Mouse (Mus musculus): Measurements from ENCODE around the gene Inpp5k. TPM values are rescaled to one million over a fixed set of nuclear protein-coding genes. Genes with fewer than 3 reads are reported as not detected.
A peak's percentile ranks its signal among the peaks of the same experiment; 100 is the strongest.

The Inpp5k gene
- polyA plus RNA-seq, 1 experiment from 2014 or later = 22.3 TPM

DNA sequence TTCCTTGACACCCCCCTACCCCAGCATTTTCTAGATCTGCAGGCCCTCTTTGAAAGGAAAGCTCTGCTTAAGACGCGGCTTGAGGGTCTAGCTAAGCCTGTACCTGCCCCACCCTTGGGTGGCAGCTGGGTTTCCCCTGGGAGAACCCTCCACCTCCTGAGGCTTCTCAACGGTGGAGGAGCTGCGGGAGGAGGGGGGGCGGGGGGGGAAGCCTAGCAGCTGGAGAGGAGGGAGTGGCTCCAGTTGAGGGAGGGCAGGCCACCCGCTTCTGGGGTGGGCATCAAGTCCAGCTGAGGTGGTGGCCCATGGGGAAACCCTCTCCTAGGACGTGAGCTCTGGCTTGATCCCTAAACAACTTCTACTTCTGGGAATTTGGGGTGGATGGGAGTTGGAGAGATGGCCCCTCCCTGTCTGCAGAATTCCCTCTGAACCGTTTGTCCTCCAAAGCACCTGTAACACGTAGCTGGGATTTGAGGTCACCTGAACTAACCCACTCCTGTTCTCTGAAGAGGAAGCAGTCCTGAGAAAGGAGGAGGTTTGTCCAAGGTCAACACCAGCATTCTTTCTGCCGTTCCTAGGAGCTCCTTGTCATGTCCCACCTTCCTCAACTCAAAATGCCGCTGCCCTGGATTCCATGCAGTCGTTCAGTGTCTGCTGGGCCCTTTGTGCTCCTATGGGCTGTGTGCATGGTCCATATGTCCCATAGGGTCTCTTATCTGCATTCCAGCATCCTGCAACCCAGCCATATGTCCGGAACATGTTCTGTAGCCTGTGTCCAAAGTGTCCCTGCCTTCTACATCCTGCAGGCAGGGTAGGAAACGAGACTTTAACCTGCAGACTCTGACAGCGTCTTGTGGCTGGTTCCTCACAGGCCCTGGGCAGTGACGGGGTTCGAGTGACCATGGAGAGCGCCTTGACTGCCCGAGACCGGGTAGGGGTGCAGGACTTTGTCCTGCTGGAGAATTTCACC lies 26.1 kb downstream of the Inpp5k start:
- Histone ChIP-seq H3K27me3 (peaks cover 12% of the 10 kb centered on the region; the same call in 1 of the 2 replicates), H3K36me3 (peaks cover 39% of the 10 kb centered on the region), H3K4me3 (peak overlapping the region; percentile 78), H3K9ac (peak overlapping the region; percentile 76), H3K9me3 (no peaks in the 10 kb centered on the region), H3K4me1 (peaks cover 56% of the 10 kb centered on the region), H3K4me2 (peak overlapping the region; percentile 76), H3K27ac (peak overlapping the region; percentile 89)
- WGBS = 62% methylated on average over 18 of the region's 20 CpGs
- no peak for ATAC-seq (ENCODE audit: insufficient number of reproducible peaks, low FRiP score, low TSS enrichment, low read depth)

DNA sequence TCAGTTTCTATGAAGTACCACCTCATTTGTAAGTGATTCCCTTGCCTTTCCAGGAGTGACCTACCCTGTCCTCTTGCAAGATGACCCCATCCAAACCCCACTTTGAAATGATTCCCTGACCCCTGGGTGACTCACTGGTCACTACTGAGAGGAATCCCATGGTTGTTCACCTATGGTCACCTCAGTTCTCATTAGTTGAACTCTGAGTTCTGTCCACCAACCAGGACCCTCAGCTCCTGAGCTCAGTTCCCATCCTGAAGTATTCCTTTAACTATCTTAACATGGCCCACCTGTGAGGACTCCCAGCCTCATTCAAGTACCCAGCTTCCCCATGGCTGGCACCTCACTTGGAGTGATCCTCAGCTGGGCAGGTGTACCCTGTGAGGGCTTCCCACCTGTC lies 27.1 kb downstream of the Inpp5k start:
- Histone ChIP-seq H3K4me1 (peaks cover 47% of the 10 kb centered on the region), H3K9ac (no peak overlapping the region), H3K9me3 (no peaks in the 10 kb centered on the region), H3K4me3 (no peak overlapping the region), H3K36me3 (peaks cover 48% of the 10 kb centered on the region), H3K4me2 (no peak overlapping the region), H3K27me3 (0 out of 2 replicates have a peak, but pooled peaks cover 5% of the 10 kb centered on the region), H3K27ac (no peak overlapping the region)
- ATAC-seq (ENCODE audit: insufficient number of reproducible peaks, low FRiP score, low TSS enrichment, low read depth) = no peak

DNA sequence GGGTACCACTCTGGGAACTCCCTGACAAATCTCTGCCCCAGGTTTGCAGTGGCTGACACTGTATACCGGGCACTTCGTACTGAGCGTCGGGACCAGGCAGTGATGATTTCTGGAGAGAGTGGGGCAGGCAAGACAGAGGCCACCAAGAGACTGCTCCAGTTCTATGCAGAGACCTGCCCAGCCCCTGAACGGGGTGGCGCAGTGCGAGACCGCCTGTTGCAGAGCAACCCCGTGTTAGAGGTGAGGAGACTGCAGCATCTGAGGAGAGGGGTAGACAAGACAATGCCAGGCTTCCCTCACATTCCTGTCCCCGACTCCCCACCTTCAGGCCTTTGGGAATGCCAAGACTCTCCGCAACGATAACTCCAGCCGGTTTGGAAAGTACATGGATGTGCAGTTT lies 27.5 kb downstream of the Inpp5k start:
- Histone ChIP-seq H3K9me3 (no peaks in the 10 kb centered on the region), H3K27ac (no peak overlapping the region), H3K4me1 (peaks cover 43% of the 10 kb centered on the region), H3K4me3 (no peak overlapping the region), H3K9ac (no peak overlapping the region), H3K36me3 (peaks cover 53% of the 10 kb centered on the region), H3K27me3 (0 out of 2 replicates have a peak, but pooled peaks cover 2% of the 10 kb centered on the region), H3K4me2 (no peak overlapping the region)
- no peak for ATAC-seq (ENCODE audit: insufficient number of reproducible peaks, low FRiP score, low TSS enrichment, low read depth)
- 87% methylated on average over 13 of the region's 13 CpGs for WGBS

DNA sequence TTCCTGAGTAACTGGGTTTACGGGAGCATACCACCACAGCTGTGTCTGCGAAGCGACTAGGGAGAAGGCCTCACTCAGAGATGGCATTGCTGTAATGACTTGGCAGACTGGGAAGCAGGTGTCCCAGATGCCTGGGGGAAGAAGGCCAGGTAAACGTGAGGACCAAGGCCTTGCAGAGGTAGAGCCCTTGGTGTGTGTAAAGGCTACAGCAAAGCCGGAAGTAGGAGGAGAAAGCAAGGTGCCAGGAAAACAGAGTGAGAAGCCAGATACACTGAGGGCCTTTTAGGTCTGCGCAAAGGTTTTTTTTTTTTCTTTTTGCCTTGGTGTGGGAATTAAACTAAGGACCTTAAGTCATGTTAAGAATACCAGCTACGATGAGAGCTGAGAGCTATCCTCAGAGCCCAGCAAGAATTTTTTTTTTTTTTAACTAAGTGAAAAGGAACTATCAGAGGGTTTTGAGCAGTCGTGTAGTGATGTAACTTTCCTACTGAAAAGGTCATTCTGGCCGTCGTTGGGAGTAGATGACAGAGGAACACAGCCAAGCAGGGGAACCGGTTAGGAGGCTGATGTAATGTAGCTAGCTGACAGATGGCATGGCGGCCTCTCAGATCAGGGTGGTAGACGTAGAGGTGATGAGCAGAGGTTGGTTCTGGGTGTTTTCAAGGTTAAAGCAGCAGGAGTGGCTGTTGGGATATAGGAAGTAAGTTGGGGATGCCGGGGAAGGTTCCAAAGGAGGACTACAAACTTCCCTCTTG lies 28.4 kb downstream of the Inpp5k start:
- no peak overlapping the region for H3K4me3 ChIP-seq
- no peak overlapping the region for H3K4me2 ChIP-seq
- peaks cover 35% of the 10 kb centered on the region for H3K4me1 ChIP-seq
- WGBS = 70% methylated on average over 14 of the region's 14 CpGs
- H3K9ac ChIP-seq = no peak overlapping the region
- H3K9me3 ChIP-seq = no peaks in the 10 kb centered on the region
- ATAC-seq (ENCODE audit: insufficient number of reproducible peaks, low FRiP score, low TSS enrichment, low read depth) = no peak
- no peaks in the 10 kb centered on the region for H3K27me3 ChIP-seq
- no peak overlapping the region for H3K27ac ChIP-seq
- peaks cover 60% of the 10 kb centered on the region for H3K36me3 ChIP-seq

DNA sequence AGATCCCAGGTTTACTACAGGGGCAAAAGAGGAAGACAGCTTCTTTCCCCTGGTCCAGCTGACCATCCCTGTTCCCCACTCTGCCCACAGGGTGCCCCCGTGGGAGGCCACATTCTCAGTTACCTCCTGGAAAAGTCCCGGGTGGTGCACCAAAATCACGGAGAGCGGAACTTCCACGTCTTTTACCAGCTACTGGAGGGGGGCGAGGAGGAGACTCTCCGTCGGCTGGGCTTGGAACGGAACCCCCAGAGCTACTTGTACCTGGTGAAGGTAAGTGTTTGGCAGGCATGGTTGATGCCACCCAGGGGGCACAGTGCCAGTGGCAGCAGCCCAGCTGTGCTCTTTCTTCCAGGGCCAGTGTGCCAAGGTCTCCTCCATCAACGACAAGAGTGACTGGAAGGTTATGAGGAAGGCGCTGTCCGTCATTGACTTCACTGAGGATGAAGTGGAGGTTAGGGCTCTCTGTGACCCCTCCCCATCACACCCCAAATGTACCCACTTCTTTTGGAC lies 29.3 kb downstream of the Inpp5k start:
- peaks cover 25% of the 10 kb centered on the region for H3K4me1 ChIP-seq
- H3K9me3 ChIP-seq = no peaks in the 10 kb centered on the region
- WGBS = 88% methylated on average over 12 of the region's 12 CpGs
- H3K27me3 ChIP-seq = no peaks in the 10 kb centered on the region
- no peak overlapping the region for H3K4me3 ChIP-seq
- ATAC-seq (ENCODE audit: insufficient number of reproducible peaks, low FRiP score, low TSS enrichment, low read depth) = no peak
- no peak overlapping the region for H3K27ac ChIP-seq
- no peak overlapping the region for H3K4me2 ChIP-seq
- no peak overlapping the region for H3K9ac ChIP-seq
- peaks cover 66% of the 10 kb centered on the region for H3K36me3 ChIP-seq

DNA sequence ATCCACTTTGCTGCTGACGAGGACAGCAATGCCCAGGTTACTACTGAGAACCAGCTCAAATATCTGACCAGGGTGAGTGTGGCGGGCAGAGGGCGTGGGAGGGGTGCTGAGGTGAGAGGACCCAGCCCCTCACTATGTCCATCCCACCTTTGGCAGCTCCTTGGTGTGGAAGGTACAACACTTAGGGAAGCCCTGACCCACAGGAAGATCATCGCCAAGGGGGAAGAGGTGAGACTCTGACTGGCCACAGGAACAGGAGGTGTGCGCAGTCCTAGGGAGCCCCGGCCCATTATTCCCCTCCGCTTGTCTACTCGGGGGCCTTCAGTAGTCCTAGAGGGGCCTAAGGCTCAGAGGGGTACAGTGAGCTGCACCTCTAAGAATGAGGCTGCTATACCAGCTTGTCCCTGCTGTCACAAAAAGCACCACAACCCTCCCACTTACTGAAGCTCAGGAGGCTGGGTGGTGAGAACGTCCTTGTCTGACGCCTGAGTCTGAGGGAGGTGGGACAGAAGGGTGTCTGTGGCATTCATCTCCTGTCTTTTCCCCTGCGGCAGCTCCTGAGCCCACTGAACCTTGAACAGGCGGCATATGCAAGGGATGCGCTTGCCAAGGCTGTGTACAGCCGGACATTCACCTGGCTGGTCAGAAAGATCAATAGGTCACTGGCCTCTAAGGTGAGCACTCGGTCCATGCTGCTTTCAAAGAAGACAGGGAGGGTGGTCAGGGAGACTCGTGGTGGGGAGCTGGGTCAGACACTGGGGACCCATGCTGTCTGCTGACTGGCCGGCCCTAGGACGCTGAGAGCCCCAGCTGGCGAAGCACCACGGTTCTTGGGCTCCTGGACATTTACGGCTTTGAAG lies 30.4 kb downstream of the Inpp5k start:
- Histone ChIP-seq H3K27me3 (no peaks in the 10 kb centered on the region), H3K27ac (no peak overlapping the region), H3K4me1 (peaks cover 19% of the 10 kb centered on the region), H3K9ac (no peak overlapping the region), H3K4me3 (no peak overlapping the region), H3K9me3 (no peaks in the 10 kb centered on the region), H3K4me2 (no peak overlapping the region), H3K36me3 (peaks cover 76% of the 10 kb centered on the region)
- ATAC-seq (ENCODE audit: insufficient number of reproducible peaks, low FRiP score, low TSS enrichment, low read depth) = no peak
- WGBS = 88% methylated on average over 21 of the region's 21 CpGs

DNA sequence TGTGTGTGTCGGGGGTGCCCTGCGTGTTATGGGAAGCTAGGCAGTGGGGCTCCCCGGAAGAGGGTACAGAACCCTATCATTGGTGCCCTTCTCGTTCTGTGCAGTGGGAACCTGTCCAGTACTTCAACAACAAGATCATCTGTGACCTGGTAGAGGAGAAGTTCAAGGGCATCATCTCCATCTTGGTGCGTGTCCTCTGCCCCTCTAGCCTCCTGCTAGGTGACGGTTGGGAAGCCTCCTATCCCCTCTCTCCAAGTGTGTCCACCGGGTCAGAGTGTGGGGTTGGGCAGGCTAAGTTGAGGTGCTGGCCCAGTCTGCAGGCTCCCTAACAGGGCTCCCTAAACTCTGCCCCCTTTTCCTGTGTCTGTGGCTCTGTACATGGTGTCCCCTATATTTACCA lies 31.3 kb downstream of the Inpp5k start:
- no peak overlapping the region for H3K27ac ChIP-seq
- H3K4me2 ChIP-seq = no peak overlapping the region
- peaks cover 86% of the 10 kb centered on the region for H3K36me3 ChIP-seq
- WGBS = 86% methylated on average over 7 of the region's 7 CpGs
- no peaks in the 10 kb centered on the region for H3K9me3 ChIP-seq
- no peaks in the 10 kb centered on the region for H3K27me3 ChIP-seq
- H3K9ac ChIP-seq = no peak overlapping the region
- no peak overlapping the region for H3K4me3 ChIP-seq
- no peak for ATAC-seq (ENCODE audit: insufficient number of reproducible peaks, low FRiP score, low TSS enrichment, low read depth)
- peaks cover 9% of the 10 kb centered on the region; the same call in 1 of the 2 replicates for H3K4me1 ChIP-seq

DNA sequence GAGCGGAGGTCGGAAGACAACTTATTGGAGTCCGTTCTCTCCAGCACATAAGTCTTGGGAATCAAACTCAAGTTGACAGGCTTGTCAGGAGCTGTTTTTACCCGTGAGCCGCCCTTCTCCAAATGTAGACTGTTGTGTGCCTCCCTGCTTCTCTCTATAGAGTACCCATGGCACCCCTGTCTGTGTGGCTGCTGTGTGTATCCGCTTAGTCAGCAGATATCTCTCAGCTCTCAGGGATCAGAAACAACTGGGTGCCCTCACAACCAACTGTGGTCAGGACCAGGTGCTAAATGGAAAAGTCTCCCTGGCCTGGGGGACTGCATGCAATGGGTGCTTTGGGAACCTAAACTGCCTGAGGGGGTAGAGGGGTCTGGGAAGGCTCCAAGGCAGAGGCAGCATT lies 35.5 kb downstream of the Inpp5k start:
- Histone ChIP-seq H3K4me3 (no peak overlapping the region), H3K9ac (no peak overlapping the region), H3K27ac (no peak overlapping the region), H3K27me3 (no peaks in the 10 kb centered on the region), H3K9me3 (no peaks in the 10 kb centered on the region), H3K4me2 (no peak overlapping the region), H3K36me3 (peaks cover 94% of the 10 kb centered on the region), H3K4me1 (no peaks in the 10 kb centered on the region)
- ATAC-seq (ENCODE audit: insufficient number of reproducible peaks, low FRiP score, low TSS enrichment, low read depth) = no peak
- WGBS = 90% methylated on average over 6 of the region's 6 CpGs

DNA sequence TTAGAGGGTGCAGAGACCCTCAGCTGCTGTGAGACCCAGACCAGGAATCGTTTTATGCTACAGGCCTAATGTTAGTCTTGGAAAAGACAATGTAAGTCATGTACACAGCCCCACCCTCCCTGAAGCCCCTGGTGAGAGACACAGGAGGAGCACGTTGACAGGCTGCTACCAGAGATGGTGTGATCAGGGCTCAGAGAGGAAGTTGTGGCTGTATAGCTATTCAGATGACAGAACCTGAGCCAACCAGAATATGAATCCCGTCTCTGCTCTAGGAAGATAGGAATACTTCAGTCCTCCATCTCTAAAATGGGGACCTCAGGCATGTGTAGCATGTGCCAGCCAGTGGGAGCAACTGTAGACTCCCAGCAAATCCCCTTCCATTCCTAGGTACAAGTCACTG lies 37.8 kb downstream of the Inpp5k start:
- 85% methylated on average over 3 of the region's 3 CpGs for whole genome bisulfite sequencing
- H3K9ac ChIP-seq = no peak overlapping the region
- no peaks in the 10 kb centered on the region for H3K9me3 ChIP-seq
- no peak overlapping the region for H3K4me2 ChIP-seq
- peaks cover 94% of the 10 kb centered on the region for H3K36me3 ChIP-seq
- no peak for ATAC-seq (ENCODE audit: insufficient number of reproducible peaks, low FRiP score, low TSS enrichment, low read depth)
- no peaks in the 10 kb centered on the region for H3K4me1 ChIP-seq
- no peaks in the 10 kb centered on the region for H3K27me3 ChIP-seq
- no peak overlapping the region for H3K4me3 ChIP-seq
- no peak overlapping the region for H3K27ac ChIP-seq

DNA sequence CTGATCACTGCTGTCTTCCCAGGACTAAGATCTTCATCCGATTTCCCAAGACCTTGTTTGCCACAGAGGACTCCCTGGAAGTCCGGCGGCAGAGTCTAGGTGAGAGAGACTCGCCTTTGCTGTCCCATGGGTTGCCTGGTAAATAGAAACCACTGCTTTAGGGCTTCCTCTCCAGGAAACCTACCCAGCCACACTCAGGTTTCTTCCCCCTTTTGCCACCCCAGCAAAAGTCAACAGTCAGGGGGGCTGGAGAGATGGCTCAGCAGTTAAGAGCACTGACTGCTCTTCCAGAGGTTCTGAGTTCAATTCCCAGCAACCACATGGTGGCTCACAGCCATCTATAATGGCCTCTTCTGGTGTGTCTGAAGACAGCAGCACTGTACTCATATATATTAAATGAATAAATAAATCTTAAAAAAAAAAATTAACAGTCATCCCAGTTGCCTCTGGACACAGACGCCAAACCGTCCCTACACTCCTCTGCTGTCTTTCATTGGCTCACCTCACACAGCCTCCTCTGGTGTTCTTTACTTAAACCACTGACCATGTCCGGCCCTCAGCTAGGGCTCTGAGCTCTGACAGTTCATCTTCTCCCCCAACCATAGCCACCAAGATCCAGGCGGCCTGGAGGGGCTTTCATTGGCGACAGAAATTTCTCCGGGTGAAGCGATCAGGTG lies 38.5 kb downstream of the Inpp5k start:
- H3K4me3 ChIP-seq = no peak overlapping the region
- H3K4me1 ChIP-seq = no peaks in the 10 kb centered on the region
- ATAC-seq (ENCODE audit: insufficient number of reproducible peaks, low FRiP score, low TSS enrichment, low read depth) = no peak
- H3K27me3 ChIP-seq = no peaks in the 10 kb centered on the region
- H3K27ac ChIP-seq = no peak overlapping the region
- no peak overlapping the region for H3K4me2 ChIP-seq
- peaks cover 93% of the 10 kb centered on the region for H3K36me3 ChIP-seq
- 88% methylated on average over 11 of the region's 11 CpGs for WGBS
- no peak overlapping the region for H3K9ac ChIP-seq
- H3K9me3 ChIP-seq = no peaks in the 10 kb centered on the region

DNA sequence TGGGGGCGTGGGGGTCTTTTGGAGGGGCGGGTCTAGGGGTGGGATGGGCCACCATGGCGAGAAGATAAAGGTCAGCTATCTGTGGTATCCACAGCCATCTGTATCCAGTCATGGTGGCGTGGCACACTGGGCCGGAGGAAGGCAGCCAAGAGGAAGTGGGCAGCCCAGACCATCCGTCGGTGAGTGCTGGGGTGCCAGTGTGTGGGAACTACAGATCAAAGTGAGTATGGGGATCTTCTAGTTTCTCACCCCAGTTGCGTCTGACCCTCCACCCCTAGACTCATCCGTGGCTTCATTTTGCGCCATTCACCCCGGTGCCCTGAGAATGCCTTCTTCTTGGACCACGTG lies 39.0 kb downstream of the Inpp5k start:
- H3K27ac ChIP-seq = no peak overlapping the region
- no peaks in the 10 kb centered on the region for H3K27me3 ChIP-seq
- no peak overlapping the region for H3K4me3 ChIP-seq
- WGBS = 90% methylated on average over 12 of the region's 12 CpGs
- no peak overlapping the region for H3K4me2 ChIP-seq
- no peaks in the 10 kb centered on the region for H3K4me1 ChIP-seq
- H3K9ac ChIP-seq = no peak overlapping the region
- peaks cover 90% of the 10 kb centered on the region for H3K36me3 ChIP-seq
- H3K9me3 ChIP-seq = no peaks in the 10 kb centered on the region
- ATAC-seq (ENCODE audit: insufficient number of reproducible peaks, low FRiP score, low TSS enrichment, low read depth) = no peak

All from limb, embryonic 15.5 days (tissue).